Mouse (Mus musculus) urinary bladder, adult 2 months (tissue): ENCODE measurements at regions not wholly inside any gene's neighbourhood (a gene's known extent, or its start where the extent isn't known, plus 50 kb on each side); places are given as distances from the start of the nearest gene placed in this dataset.
A peak's percentile ranks its signal among the peaks of the same experiment; 100 is the strongest.

Experiments
- DNase-seq: peaks from one replicate; pipeline ENCODE4 v3.0.0; 2022; ENCODE audit warnings: low spot score

DNA sequence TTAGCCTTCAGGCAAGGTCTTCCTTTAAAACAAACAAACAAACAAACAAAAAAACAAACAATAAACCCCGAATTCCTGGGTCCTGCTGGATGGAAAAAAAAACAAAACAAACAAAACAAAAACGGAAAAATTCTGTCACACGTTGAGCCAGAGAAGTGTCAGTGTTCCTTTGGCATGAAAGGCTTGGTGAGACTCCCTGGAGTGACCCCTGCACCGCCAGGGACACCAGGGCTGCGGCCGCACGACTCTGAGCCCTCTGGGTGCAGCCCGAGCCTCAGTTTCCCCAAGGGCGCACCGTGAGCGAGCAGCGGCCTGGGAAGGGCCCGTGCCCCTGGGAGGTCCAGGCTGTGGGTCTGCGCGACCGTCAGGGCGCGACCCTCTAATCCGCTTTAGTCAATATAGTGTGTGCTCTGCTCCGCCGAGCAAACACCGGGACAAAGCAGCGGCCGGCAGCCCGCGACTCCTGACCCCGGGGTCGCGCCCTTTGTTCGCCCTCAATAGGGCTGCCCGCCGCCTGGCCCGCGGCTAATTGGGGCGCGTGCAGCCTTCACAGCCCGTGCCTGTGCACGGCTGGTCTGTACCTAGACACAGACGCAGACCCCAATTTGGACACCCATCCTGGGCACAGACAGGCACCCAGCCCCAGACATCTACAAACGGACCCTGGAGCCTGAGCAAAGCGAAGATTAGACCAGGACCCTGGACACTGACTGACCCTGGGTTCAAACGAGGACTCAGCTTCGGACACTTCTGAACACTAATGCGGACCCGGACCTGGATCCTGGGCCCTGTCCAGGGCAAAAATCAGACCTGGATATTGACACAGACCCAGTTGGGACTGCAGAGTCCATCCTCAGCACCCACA is 74.0 kb upstream of the Ppara start:
- DNase-seq: peak; percentile 23

DNA sequence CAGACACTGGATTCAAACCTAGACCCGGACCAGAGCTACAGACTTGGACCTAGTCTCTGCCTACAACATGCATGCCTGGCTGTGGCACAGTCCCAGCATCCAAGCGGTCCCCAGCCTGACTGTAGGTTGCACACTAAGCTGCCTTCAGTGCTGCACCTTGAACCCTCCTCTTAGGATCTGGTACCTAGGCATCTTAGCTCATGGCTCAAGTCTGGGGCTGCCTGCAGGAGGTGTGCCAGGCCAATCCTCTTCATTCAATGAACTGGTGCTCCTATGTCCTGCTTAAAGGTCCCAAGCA is 73.4 kb upstream of the Ppara start:
- peak; percentile 19 for DNase-seq

DNA sequence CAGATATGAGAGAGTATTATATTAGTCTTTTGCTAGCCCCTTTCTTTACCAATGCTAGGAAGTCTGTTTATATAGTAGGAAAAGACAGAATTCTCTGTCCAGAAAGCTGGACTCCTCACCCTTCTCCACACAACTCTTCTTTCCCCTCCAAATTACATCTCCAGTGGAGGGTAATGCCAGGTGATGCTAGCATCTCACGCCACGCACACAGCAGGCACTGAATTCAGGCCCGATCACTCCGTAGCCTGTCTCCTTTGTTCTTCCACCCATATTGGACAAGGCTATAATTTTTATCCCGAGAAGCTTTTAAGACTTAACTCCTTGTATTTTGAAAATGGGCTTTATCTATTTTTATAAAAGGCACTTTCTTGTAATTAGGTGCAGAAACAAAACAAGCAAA is 73.0 kb upstream of the Ppara start:
- peak; percentile 7 for DNase-seq

DNA sequence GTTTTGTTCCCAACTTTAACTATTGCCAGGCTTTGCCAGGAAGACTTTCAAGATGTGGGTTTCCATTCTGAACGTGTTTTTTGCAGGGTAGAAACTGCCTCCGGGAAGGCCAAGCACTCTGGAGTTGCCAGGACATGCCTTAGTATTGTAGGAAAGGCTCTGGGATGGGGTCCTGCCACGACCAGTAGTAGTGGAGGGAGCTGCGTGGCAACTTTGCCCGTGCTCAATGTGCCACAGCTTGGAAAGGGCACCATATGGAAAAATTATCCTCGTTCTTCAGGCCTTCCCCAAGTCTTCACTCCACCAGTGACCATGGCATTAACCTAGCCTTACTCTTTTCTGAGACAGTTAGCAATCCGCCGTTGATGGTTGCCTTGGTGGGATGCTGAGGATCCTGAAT is 72.5 kb upstream of the Ppara start:
- DNase-seq: peak; percentile 15

DNA sequence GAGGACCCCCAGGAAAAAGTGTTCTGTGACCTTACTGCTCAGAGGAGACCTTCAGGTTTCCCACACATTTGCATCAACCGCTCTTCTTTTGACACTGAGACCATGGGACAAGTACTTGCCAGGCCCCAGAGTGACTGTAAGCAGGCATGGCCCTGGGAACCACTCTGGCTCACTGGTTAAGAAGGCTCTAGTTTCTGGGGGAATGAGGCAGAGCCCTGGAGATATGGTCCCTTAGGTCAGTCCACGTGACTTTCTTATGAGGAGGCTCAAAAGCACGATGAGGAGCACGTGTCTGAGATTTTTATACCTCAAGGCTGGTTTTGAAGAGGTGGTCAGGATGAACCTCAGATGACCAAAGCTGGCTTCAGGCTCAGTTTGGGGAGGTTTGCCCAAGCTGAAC is 72.1 kb upstream of the Ppara start:
- peak; percentile 18 for DNase-seq

DNA sequence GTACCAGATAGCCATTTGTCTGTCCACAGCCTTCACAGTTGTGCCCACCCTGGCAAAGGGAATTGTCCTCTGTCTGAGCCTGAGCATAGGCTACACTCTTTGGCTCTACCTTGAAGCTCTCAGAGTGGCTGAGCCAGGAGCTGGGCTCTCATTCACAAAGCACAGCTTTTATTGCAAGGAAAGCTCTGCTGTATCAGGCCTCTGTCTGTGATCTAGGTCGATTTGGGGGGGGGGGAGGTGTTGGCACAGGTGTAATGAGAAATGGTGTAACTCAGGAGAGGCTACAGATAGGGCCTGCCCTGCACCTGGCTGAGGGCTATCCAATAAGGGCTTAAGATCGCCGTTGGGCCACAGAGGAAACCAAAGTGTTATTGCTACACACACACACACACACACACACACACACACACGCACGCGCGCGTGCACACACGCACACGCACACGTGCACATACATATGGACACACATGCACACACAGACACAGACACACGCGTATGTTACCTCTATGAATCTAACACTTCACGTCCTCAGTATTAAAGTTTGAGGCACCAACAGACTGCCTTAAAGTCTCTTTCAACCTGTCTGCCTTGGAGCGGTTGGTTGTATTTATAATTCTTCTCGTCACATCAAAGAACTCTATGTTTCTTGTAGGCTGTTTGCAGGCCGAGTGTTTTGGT is 70.9 kb upstream of the Ppara start:
- DNase-seq: no peak

DNA sequence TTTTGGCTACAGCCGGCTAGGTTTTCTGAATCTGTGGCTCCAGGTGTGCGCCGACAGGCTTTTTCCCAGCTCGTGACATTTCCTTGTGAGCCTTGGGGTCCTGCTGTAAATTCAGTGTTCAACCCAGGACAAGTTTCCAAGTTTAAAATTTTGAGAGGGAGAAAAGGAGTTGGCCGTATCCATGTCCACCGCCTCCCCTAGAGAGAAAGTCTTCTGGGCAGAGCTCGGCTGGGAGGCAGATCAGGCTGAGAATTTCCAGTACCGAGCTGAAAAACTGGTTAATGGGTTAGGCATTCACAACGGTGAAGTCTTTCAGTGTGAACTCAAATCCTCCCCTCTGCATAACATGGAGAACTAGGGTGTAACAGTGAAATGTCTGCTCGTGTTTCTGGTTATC is 70.4 kb upstream of the Ppara start:
- DNase-seq: no peak

DNA sequence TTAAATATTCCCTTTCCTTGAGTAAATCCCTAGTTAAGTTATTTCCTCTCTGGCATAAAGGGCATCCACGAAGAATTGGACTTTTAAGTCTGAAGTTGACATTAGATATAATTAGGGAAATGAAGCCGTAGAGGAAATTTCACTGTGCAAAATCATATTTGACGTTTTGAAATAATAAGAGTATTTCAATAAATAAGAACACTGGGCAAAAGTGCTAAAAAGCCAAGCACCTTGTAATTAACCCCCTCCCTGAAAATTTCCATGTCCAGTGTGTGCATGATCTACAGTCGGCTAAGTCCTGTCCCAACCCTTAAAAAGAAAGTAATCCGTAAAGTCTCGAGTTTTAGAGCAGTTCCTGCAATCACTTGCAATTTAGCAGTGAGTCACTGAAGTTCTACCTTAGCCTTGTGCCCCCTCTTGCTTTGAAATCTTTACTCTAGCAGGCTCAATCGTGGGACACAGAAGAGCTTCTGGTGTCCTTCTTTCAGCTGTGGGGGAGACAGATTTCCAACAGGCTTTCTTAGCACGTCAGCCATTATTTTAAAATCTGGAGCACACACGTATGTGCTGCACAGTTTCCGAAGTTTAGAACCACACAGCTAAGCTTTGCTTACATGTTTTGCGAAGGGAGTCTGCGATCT is 69.5 kb upstream of the Ppara start:
- DNase-seq: no peak

DNA sequence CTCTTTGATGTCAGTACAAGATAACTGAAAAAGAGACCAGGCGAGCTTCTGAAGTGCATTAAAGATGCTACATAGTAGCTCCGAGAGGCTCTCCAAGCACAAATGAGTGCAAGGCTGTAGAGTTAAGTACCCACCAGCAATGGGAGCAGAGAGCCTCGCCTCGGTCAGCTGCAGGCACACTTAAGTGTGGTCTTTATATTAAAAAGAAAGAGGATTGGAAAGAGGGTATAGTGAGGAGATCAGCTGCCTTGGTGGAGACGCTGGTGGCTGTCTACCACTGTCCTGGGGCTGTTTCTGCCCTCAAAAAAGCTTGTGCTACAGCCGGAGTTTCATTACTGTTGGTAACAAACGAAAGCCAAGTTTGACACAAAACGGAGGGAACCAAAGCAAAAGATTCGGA is 68.3 kb upstream of the Ppara start:
- DNase-seq: no peak

DNA sequence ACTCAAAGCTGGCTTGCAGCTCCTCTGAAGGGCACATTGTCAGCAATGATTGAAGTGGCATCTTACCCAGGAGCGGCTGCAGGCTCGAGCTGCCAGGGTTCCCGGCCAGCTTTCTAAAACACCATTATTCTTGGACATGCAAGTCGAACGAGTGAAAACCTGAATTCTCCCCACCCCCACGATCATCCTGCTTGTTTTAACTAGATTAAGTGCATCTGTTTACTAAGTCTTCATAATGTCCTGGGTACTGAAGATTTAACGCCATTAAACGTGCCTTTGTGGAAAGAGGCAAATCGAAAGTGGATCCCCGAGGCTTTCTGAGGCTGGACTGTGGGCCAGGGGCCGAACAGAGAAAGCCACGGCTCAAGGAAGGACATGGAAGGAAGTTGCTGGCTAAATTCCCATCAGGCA is 67.4 kb upstream of the Ppara start:
- no peak for DNase-seq

DNA sequence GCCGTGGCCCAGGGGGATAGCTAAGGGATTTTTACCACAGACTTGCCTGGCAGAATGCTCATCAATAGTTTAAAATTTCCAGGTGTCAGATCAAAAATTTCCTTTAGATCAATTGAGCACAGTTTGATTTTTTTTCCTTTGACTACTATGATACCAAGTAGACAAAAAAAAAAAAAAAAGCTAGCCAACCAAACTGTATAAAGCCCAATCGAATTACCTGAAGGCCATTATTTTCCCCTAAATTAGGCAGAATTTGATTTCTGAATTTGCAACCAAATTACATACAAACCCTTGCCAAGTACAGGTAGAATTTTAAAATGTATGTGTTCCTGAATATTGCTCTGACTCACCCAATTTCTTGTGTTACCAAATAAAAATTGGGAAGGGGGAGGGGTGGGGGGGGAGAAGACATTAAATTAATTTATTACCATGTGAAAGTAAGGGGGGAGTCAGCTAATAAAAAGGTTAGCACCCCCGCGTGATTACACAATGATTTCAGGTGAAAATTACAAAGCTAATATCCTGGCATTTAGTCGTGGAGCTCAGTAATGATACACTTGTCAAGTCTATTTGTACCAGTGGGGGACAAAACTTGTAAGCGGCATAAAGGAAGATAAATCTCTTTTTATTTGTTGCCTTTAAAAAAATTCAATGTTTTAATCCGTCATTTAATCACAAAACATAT is 66.7 kb upstream of the Ppara start:
- DNase-seq: no peak

DNA sequence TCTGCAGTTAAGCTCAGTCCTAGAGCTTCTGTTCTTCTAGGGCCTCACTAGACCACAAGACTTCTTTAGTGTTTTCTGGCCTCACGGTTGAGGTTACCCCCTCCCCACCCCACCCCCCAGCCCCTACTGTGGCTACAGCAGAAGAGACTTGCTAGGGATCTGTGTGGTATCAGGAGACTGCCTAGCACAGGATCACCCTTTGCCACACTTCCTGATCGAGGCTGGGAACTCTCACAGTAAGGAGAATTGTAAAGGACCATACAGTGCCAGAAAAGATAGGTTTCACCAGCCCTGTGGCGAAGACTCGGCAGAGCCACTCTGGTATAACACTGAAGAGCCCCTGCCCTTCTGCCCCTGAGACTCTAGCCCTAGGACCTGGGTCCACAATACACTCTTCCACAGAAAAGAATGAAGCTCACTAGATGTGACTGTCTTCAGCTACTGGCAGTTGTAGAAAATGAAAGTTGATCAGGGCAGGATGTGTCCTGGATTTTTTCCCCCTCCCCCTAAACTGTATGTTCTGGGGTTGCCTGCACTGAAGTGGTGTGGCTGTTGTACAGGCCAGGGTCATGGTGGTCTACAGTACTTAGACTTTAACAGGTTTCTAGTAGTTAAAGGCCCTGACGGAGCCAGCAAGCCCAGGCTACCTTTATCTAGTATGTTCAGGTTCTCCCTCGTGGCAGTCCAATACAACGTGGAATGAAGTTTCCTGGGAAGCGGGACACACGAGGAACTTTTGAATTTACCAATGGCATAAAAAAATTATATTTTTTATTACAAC is 65.7 kb upstream of the Ppara start:
- no peak for DNase-seq

DNA sequence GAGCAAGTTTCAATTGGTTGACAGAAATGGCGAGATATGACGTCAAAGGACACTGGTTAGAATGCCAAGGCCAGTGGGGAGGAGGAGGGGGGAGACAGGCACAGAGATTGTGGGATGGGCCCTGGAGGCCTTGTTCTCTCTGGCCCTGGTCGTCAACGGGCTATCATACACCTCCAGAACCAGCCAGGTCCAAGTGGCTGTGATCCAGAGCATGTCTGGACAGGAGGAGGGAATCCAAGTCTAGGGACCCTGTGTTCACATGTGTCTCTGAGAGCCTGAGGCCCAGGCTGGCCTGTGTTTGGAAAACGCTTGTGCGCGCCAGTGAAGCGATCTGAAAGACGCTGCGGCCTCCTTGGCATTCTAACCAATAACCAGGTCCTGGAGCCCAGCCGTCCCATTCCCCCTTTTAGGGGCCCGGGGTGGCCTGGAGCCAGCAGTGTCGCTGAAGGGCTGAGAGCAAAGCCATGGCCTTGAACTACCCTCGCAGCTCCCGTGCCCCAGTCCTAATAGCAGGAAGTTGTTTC is 65.1 kb upstream of the Ppara start:
- no peak for DNase-seq

DNA sequence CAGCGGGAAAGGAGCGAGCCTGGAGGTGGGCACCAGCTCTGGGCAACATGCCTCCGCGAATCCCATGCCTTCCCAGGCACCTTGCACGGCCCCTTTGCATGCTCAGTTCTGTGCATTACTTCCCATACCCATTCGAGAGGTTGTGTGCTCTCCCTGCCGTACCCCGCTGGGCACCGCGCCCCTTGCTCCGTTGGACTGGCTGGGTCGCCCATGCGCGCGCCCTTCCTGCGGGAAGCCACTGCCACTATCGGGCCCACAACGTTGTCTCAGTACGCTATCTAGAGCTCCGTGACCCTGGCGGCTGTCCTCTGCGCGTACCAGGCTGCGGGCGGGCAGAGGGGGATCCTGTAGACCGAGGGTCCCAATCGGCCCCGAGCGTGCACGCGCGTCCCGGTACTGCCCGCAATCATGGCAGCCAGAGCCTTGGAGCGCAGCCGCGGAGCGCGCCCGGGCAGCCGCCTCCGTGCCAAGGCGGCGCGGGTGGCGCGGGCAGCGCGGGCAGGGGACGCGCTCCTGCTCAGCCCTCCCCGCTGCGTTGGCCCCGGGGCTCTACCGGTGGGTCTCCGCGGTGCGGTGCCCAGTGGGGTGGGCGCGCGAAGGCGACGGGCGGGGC is 64.5 kb upstream of the Ppara start:
- DNase-seq: peak; percentile 83

DNA sequence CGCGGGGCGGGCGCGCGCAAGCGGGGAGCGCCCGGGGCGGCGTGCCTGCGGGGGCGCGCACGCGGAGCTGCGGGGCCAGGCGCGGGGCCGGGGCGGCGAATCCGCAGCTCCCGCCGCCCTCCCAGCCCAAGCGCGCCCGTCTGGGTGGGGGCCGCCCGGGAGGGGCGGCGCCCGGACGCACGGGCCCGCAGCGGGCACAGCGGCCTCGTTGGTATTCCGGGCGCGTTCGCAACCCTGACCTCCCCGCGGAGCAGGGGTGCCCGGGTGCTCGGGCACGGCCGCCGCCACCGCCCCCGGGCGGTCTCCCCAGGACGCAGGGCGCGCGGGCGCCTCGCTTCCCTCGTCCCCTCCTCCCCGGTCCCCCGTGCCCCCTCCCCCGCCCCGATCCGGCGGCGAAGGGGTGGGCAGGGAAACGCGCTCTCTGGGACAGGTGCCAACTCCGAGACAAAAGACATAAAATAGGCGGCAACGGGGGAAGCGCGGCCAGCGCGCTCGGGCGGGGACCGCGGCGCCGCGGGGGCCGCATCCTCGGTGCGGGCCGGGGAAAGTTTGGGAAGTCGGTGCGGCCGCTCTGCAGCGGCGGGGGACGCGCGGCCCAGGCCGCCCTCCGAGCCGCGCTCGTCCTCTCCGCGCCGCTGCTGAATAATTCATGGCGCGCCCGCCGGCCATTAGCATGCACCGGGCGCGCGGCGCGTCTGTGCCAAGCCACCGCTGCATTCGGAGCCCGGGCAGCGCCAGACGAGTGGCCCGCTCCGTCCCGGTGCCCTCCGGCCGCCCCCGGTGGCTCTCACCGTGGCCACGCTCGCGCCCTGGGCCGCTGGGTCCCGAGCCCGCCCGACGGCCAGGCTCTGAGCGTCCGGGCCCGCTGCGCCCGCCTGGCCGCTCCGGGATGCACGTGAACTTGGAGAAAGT is 63.7 kb upstream of the Ppara start:
- DNase-seq: peak; percentile 93

DNA sequence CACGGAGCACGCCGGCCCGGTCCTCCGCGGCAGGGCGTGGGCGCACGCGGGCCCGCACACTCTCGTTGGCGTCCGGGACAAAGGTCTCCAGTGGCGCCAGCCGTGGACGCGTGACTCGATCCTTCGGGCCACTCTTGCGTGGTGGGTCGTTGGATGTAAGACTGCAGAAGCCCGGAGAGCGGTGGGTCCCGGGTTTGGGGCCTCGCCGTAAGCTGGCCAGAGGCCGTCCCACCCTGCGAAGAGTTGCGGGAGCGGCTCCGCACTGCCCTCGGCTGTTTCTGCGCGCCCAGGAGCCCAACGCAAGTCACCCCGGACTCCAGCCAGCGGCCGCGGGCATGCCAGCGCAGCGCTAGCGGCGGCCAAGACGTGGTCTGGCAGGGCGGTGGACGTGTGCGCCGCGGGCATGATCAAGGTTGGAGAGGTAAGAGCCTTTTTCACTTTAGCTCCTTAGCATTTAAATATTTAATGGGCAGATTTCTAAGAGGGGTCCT is 63.0 kb upstream of the Ppara start:
- no peak for DNase-seq

DNA sequence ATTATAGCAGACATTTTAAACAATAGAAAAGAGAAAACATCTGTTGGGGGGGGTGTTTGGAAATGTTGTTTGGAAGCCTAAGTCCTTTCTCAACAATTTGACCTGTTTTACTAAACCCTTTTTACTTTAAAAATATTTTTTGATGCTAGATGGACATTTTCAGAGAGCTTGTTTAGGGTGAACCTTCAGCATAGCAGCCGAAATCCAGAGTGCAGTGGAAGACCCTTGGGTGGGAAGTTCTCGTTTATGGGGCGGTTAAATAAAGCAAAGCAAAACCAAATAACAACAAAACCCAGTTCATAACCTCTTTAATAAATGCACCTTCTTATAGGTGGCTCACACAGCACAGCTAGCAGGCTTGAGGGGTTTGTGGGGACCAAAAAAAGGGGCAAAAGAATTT is 62.4 kb upstream of the Ppara start:
- DNase-seq: no peak

DNA sequence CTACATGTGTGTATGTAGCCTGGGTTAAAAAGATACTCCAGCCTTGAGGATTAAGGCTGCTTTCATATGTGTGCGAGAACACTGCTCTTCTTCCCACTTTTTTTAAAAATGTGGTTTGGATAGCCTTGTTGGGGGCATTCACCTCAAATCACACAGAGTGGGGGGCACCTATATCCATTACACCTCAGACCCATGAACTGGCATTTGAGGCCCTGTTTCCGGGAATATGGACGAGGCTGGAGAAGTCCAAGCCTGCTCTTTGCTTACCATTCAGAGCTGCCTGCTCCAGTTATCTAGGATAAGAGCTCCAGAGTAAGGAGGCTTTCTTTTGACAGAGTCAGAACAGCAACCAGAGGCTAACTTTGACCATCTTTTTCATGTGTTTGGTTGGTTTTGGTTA is 61.9 kb upstream of the Ppara start:
- no peak for DNase-seq

DNA sequence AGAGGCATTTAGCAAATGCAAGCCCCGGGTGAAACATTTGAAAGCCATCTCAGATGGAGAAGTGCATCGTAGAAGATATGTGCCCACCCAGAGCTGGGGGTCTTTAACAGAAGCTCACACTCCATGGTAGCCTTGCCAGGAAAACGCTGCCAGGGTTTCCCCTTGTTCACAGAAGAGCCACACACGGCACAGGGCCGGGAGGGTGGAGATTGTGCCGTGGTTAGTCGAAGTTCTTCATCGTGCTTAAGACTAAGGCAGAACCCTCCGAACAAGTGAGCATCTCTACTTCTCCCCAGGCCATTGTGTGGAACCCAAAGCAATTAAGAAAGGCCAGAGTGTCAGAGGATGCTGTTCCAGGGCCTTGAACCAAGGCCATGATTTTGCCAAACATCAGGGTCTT is 61.3 kb upstream of the Ppara start:
- DNase-seq: no peak
